Mouse (Mus musculus): Measurements from ENCODE around the gene Faf1. TPM values are rescaled to one million over a fixed set of nuclear protein-coding genes. Genes with fewer than 3 reads are reported as not detected.
A peak's percentile ranks its signal among the peaks of the same experiment; 100 is the strongest.

Faf1 gene
- polyA plus RNA-seq, 1 experiment from 2014 or later = 27.5 TPM

DNA sequence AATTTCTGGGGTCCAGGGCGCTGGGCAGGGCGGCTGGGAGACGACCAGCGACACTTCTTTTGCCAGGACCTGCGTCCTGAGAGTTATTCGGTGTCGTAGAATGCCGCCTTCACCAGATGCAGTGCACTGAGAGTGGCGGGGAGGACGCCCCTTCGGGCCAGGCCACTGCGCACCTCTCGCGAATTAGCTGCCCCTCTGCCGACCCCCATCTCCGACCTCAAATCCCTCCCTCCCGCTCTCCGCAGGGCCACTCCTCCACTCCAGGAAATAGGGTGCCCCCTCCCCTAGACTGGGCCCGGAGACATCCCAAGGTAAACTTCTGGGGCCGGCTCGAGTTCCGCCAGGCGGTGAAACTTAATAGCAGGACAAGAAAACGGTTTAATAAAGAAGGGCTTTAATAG is 307.6 kb downstream of the Faf1 start:
- H3K4me3 ChIP-seq (ENCODE audit: control insufficient read depth in 1 of 2, insufficient read depth in 1 of 2, low read depth in 1 of 2, low read length in 2 of 2) = peak overlapping the region in 1 of 2 experiments; percentile 16; a peak in 1 of 4 replicates
- H3K27ac ChIP-seq (replicated peaks in 1 of 2; ENCODE audit: control insufficient read depth in 1 of 2, insufficient read depth in 1 of 2, low read depth in 2 of 2, low read length in 2 of 2) = no peak overlapping the region
- peak overlapping the region; percentile 32 for H3K4me2 ChIP-seq (ENCODE audit: low read length)

GRCm38 (mm10) chr4:109984496-109985423 is 308.4 kb downstream of the Faf1 start:
- no peaks in the 10 kb centered on the region for H3K36me3 ChIP-seq (ENCODE audit: control insufficient read depth, insufficient read depth, low read length)
- no peak overlapping the region for H3K4me3 ChIP-seq (ENCODE audit: control insufficient read depth in 1 of 2, insufficient read depth in 1 of 2, low read depth in 1 of 2, low read length in 2 of 2)
- H3K27ac ChIP-seq (replicated peaks in 1 of 2; ENCODE audit: control insufficient read depth in 1 of 2, insufficient read depth in 1 of 2, low read depth in 2 of 2, low read length in 2 of 2) = no peak overlapping the region
- H3K9me3 ChIP-seq (ENCODE audit: control insufficient read depth, low read length) = no peaks in the 10 kb centered on the region
- no peak for ATAC-seq (ENCODE audit: insufficient number of reproducible peaks, insufficient read depth, low FRiP score, low read depth)
- WGBS = 2% methylated on average over 38 of the region's 38 CpGs
- peaks cover 5 to 23% of the 10 kb centered on the region in 2 experiments; a peak in 3 of 4 replicates for H3K4me1 ChIP-seq (ENCODE audit: control insufficient read depth in 2 of 2, insufficient read depth in 2 of 2, low read length in 2 of 2)
- no peak overlapping the region for H3K9ac ChIP-seq (ENCODE audit: low read length)
- no peak overlapping the region for H3K4me2 ChIP-seq (ENCODE audit: low read length)
- peaks cover 96% of the 10 kb centered on the region for H3K27me3 ChIP-seq (ENCODE audit: control insufficient read depth, insufficient read depth, low read length)

More for the DNA sequence above, 307.6 kb downstream of the Faf1 start:
- Histone ChIP-seq H3K27me3 (ENCODE audit: control insufficient read depth, insufficient read depth, low read length) (peaks cover 94% of the 10 kb centered on the region), H3K9me3 (ENCODE audit: control insufficient read depth, low read length) (no peaks in the 10 kb centered on the region), H3K9ac (ENCODE audit: low read length) (no peak overlapping the region), H3K4me1 (ENCODE audit: control insufficient read depth in 2 of 2, insufficient read depth in 2 of 2, low read length in 2 of 2) (peaks cover 5 to 24% of the 10 kb centered on the region in 2 experiments; a peak in 3 of 4 replicates), H3K36me3 (ENCODE audit: control insufficient read depth, insufficient read depth, low read length) (no peaks in the 10 kb centered on the region)
- no peak for ATAC-seq (ENCODE audit: insufficient number of reproducible peaks, insufficient read depth, low FRiP score, low read depth)
- 2% methylated on average over 24 of the region's 24 CpGs for WGBS

DNA sequence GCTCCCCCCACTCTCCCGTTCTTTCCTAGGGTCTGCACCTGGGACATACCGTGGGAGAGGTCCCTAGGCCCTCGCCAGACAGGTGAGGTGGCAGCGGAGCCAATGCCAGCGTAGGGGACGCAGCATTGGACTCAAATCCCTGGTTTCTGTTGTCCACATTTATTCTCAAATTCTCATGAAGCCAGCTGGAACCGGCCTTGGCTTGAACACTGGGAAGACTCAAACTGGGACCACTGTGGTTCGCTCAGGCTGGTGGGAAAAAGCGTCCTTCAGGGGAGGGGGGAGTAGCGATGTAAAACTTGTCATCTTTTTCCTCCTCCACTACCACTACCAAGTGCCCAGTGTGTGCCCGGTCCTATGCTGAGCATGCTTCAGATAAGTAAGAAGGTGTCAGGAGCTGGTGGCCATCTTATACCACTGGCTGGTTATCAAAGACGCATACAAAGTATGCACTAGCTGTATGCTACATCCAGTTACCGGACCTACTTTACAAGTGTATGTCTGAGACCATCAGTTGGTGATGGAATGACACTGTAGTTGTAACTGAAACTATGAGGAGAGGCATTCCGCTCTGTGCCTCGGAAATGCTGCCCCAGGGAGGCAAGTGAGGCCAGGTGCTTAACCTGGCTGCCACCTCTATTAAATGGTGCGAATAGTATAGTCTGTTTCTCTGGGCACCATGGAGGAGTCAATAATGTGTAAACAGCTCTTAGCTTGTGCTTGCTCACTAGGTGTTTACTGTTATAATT is 309.2 kb downstream of the Faf1 start:
- peaks cover 93% of the 10 kb centered on the region for H3K27me3 ChIP-seq (ENCODE audit: control insufficient read depth, insufficient read depth, low read length)
- H3K4me1 ChIP-seq (ENCODE audit: control insufficient read depth in 2 of 2, insufficient read depth in 2 of 2, low read length in 2 of 2) = peaks cover 5 to 19% of the 10 kb centered on the region in 2 experiments; a peak in 3 of 4 replicates
- no peak overlapping the region for H3K4me2 ChIP-seq (ENCODE audit: low read length)
- no peak for ATAC-seq (ENCODE audit: insufficient number of reproducible peaks, insufficient read depth, low FRiP score, low read depth)
- H3K4me3 ChIP-seq (ENCODE audit: control insufficient read depth in 1 of 2, insufficient read depth in 1 of 2, low read depth in 1 of 2, low read length in 2 of 2) = no peak overlapping the region
- no peak overlapping the region for H3K9ac ChIP-seq (ENCODE audit: low read length)
- WGBS = 6% methylated on average over 16 of the region's 16 CpGs
- no peaks in the 10 kb centered on the region for H3K9me3 ChIP-seq (ENCODE audit: control insufficient read depth, low read length)
- H3K27ac ChIP-seq (replicated peaks in 1 of 2; ENCODE audit: control insufficient read depth in 1 of 2, insufficient read depth in 1 of 2, low read depth in 2 of 2, low read length in 2 of 2) = no peak overlapping the region
- no peaks in the 10 kb centered on the region for H3K36me3 ChIP-seq (ENCODE audit: control insufficient read depth, insufficient read depth, low read length)

DNA sequence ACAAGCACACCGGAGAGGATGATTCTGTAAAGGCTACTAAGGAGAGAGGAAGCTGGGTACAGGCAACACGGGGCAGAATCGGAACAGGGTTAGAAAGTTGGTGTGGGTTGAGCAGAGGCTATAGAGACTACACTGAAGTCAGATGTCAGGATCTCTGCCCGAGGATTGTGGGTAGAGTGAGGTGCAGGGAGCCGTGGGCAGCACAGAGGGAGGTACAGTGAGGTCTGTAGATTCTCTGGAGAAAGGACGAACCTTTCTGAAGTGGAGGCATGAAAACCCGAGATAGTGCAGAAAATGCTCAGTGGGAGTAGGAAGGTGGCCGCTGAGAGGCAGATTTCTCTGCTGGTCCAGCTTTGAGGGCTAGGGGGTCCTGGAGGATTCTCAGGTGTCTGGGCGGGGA is 309.9 kb downstream of the Faf1 start:
- peaks cover 91% of the 10 kb centered on the region for H3K27me3 ChIP-seq (ENCODE audit: control insufficient read depth, insufficient read depth, low read length)
- no peak overlapping the region for H3K4me3 ChIP-seq (ENCODE audit: control insufficient read depth in 1 of 2, insufficient read depth in 1 of 2, low read depth in 1 of 2, low read length in 2 of 2)
- no peak overlapping the region for H3K27ac ChIP-seq (replicated peaks in 1 of 2; ENCODE audit: control insufficient read depth in 1 of 2, insufficient read depth in 1 of 2, low read depth in 2 of 2, low read length in 2 of 2)
- WGBS = 4% methylated on average over 9 of the region's 9 CpGs
- no peaks in the 10 kb centered on the region for H3K36me3 ChIP-seq (ENCODE audit: control insufficient read depth, insufficient read depth, low read length)
- H3K9ac ChIP-seq (ENCODE audit: low read length) = no peak overlapping the region
- H3K4me2 ChIP-seq (ENCODE audit: low read length) = no peak overlapping the region
- H3K4me1 ChIP-seq (ENCODE audit: control insufficient read depth in 2 of 2, insufficient read depth in 2 of 2, low read length in 2 of 2) = peaks cover 5 to 19% of the 10 kb centered on the region in 2 experiments; a peak in 3 of 4 replicates
- no peaks in the 10 kb centered on the region for H3K9me3 ChIP-seq (ENCODE audit: control insufficient read depth, low read length)
- ATAC-seq (ENCODE audit: insufficient number of reproducible peaks, insufficient read depth, low FRiP score, low read depth) = no peak

GRCm38 (mm10) chr4:109986748-109987355 is 310.5 kb downstream of the Faf1 start:
- no peaks in the 10 kb centered on the region for H3K36me3 ChIP-seq (ENCODE audit: control insufficient read depth, insufficient read depth, low read length)
- no peak for ATAC-seq (ENCODE audit: insufficient number of reproducible peaks, insufficient read depth, low FRiP score, low read depth)
- H3K9ac ChIP-seq (ENCODE audit: low read length) = no peak overlapping the region
- H3K9me3 ChIP-seq (ENCODE audit: control insufficient read depth, low read length) = no peaks in the 10 kb centered on the region
- no peak overlapping the region for H3K4me2 ChIP-seq (ENCODE audit: low read length)
- 8% methylated on average over 13 of the region's 13 CpGs for WGBS
- H3K4me3 ChIP-seq (ENCODE audit: control insufficient read depth in 1 of 2, insufficient read depth in 1 of 2, low read depth in 1 of 2, low read length in 2 of 2) = no peak overlapping the region
- H3K4me1 ChIP-seq (ENCODE audit: control insufficient read depth in 2 of 2, insufficient read depth in 2 of 2, low read length in 2 of 2) = peaks cover 3 to 15% of the 10 kb centered on the region in 2 experiments; a peak in 3 of 4 replicates
- H3K27me3 ChIP-seq (ENCODE audit: control insufficient read depth, insufficient read depth, low read length) = peaks cover 89% of the 10 kb centered on the region
- H3K27ac ChIP-seq (replicated peaks in 1 of 2; ENCODE audit: control insufficient read depth in 1 of 2, insufficient read depth in 1 of 2, low read depth in 2 of 2, low read length in 2 of 2) = no peak overlapping the region

DNA sequence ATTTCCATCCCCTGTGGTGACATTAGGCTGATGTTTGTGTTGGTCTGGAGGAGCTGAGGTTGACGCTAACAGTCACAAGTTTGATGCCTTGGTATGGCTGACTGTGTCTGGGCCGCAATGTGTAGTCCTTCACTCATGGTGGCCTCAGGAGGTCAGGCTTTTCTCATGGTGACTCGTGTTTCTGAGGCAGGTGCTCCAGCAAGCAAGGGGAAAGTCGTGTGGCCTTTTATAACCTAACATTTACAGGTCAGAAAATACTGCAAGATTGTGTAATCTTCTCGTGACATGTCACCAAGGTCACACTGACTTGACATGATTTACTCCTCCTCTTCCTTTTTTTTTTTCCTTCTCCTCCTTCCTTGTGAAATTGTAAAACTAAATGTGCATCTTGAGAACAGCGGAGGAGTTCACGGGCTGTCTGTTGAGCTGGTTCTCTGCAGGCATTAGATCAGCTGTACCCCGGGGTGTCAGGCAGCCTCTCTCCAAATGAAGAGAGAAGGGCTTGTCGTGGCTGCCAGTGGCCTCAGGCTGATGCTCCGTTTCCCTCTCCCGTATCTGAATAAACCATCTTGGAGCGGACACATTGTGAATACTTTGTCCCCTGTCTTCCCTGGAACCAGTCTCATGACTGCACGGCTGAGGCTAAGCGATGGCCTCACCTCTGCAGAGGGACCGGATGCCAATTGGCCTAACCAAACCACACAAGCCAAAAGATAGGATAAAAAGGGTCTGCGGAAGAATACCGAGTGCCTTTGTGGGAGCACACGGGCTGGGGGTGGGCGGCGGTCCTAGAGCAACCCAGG is 311.4 kb downstream of the Faf1 start:
- Histone ChIP-seq H3K27me3 (ENCODE audit: control insufficient read depth, insufficient read depth, low read length) (peaks cover 89% of the 10 kb centered on the region), H3K4me3 (ENCODE audit: control insufficient read depth in 1 of 2, insufficient read depth in 1 of 2, low read depth in 1 of 2, low read length in 2 of 2) (no peak overlapping the region), H3K36me3 (ENCODE audit: control insufficient read depth, insufficient read depth, low read length) (no peaks in the 10 kb centered on the region), H3K4me1 (ENCODE audit: control insufficient read depth in 2 of 2, insufficient read depth in 2 of 2, low read length in 2 of 2) (peaks cover 3 to 6% of the 10 kb centered on the region in 2 experiments; a peak in 3 of 4 replicates), H3K9ac (ENCODE audit: low read length) (no peak overlapping the region), H3K27ac (replicated peaks in 1 of 2; ENCODE audit: control insufficient read depth in 1 of 2, insufficient read depth in 1 of 2, low read depth in 2 of 2, low read length in 2 of 2) (no peak overlapping the region), H3K4me2 (ENCODE audit: low read length) (no peak overlapping the region), H3K9me3 (ENCODE audit: control insufficient read depth, low read length) (no peaks in the 10 kb centered on the region)
- WGBS = 8% methylated on average over 18 of the region's 20 CpGs
- ATAC-seq (ENCODE audit: insufficient number of reproducible peaks, insufficient read depth, low FRiP score, low read depth) = no peak

DNA sequence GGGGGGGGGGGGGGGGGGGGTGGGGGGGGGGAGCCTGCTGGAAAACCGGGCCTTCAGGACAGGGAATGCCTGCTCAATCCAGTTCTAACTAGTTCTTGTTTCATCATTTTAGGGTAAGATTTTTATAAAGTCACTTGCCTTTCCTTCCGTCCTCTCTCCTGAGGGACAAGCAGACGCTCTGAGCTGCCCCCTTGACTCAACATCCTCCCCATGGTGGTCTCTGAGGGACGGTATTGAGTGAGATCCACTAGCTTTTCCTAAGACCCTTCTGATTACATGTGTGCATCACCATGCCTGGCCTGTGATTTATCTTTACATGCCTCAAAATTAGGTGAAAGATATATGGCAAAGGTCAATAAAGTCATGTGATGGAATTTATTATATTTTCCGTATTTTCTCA is 312.0 kb downstream of the Faf1 start:
- Histone ChIP-seq H3K9ac (ENCODE audit: low read length) (no peak overlapping the region), H3K4me2 (ENCODE audit: low read length) (no peak overlapping the region), H3K9me3 (ENCODE audit: control insufficient read depth, low read length) (no peaks in the 10 kb centered on the region), H3K4me3 (ENCODE audit: control insufficient read depth in 1 of 2, insufficient read depth in 1 of 2, low read depth in 1 of 2, low read length in 2 of 2) (no peak overlapping the region), H3K36me3 (ENCODE audit: control insufficient read depth, insufficient read depth, low read length) (no peaks in the 10 kb centered on the region), H3K27ac (replicated peaks in 1 of 2; ENCODE audit: control insufficient read depth in 1 of 2, insufficient read depth in 1 of 2, low read depth in 2 of 2, low read length in 2 of 2) (no peak overlapping the region), H3K4me1 (ENCODE audit: control insufficient read depth in 2 of 2, insufficient read depth in 2 of 2, low read length in 2 of 2) (peaks cover 2 to 4% of the 10 kb centered on the region in 2 experiments; a peak in 2 of 4 replicates), H3K27me3 (ENCODE audit: control insufficient read depth, insufficient read depth, low read length) (peaks cover 88% of the 10 kb centered on the region)
- 12% methylated on average over 4 of the region's 5 CpGs for WGBS
- no peak for ATAC-seq (ENCODE audit: insufficient number of reproducible peaks, insufficient read depth, low FRiP score, low read depth)

Data from heart, embryonic 14.5 days (tissue).